Comparison of ENCODE assay signal across 27 mouse cellular contexts in the genomic region with DNA sequence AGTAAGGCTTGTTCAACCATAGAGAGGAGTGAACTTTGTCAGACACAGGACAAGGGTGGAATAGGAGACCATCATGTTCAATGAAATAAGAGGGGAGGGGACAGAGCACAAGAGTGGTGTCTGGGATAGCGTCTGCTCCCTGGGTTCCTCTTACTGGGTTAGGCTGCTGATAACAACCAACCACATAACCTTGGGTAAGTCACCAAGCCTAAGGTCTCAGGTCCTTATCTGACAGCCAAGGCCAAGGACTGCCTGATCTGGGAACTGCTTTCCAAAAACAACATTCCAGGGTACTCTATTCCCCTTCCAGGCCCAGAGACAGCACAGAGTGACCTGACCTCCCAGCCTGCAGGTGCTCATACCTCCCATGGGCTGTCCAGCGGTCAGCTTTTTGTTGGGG. TPM values are rescaled to one million over a fixed set of nuclear protein-coding genes. Genes with fewer than 3 reads are reported as not detected.
A peak's percentile ranks its signal among the peaks of the same experiment; 100 is the strongest.
DNase-seq lines count a peak whose midpoint lies in the region; ATAC-seq and TF ChIP-seq lines count a peak whose summit lies in the region.
"Had no signal": no experiment of that assay in that cellular context is flagged by ENCODE, and none has a peak within 500 bp of the region (broad histone marks: within the 10 kb centered on the region; RNA-seq: fewer than 3 reads in every experiment).

No protein-coding gene starts in this region.

- no peaks in the 10 kb centered on the region for H3K27me3 ChIP-seq in lung, embryonic 15.5 days
- no peaks in the 10 kb centered on the region for H3K27me3 ChIP-seq in hindbrain, embryonic 12.5 days
- H3K27me3 ChIP-seq: heart, embryonic 12.5 days; heart, embryonic 15.5 days; Patski had no signal

- H3K4me3 ChIP-seq in lung, embryonic 15.5 days, result no peak overlapping the region
- H3K4me3 ChIP-seq in lung, adult 2 months (replicated peaks; ENCODE audit: extremely low read depth, low read depth, low read length), result no peak overlapping the region
- no peak overlapping the region for H3K4me3 ChIP-seq in hindbrain, embryonic 12.5 days
- H3K4me3 ChIP-seq: gastrocnemius, adult 2 months; heart, embryonic 12.5 days; heart, embryonic 15.5 days; hindbrain, embryonic 10.5 days had no signal

- H3K4me2 ChIP-seq in lung, embryonic 15.5 days, result no peak overlapping the region
- no peak overlapping the region for H3K4me2 ChIP-seq in hindbrain, embryonic 12.5 days (replicated peaks)
- H3K4me2 ChIP-seq: heart, embryonic 12.5 days; heart, embryonic 15.5 days; hindbrain, embryonic 14.5 days had no signal

- H3K9ac ChIP-seq in lung, embryonic 15.5 days, result no peak overlapping the region
- H3K9ac ChIP-seq in hindbrain, embryonic 12.5 days, result no peak overlapping the region
- H3K9ac ChIP-seq: forebrain, postnatal 0 days; heart, embryonic 12.5 days; heart, embryonic 15.5 days; hindbrain, embryonic 14.5 days had no signal

- no peak overlapping the region for H3K27ac ChIP-seq in lung, embryonic 15.5 days
- no peak overlapping the region for H3K27ac ChIP-seq in hindbrain, embryonic 12.5 days
- H3K27ac ChIP-seq: gastrocnemius, adult 2 months; heart, embryonic 15.5 days; hindbrain, embryonic 10.5 days; hindbrain, embryonic 14.5 days; hindbrain, postnatal 0 days had no signal

- H3K4me1 ChIP-seq in lung, embryonic 15.5 days, result 0 out of 2 replicates have a peak, but pooled peaks cover 2% of the 10 kb centered on the region
- no peaks in the 10 kb centered on the region for H3K4me1 ChIP-seq in lung, adult 2 months (ENCODE audit: control insufficient read depth, insufficient read depth, low read length)
- peaks cover 5% of the 10 kb centered on the region; the same call in 1 of the 2 replicates for H3K4me1 ChIP-seq in hindbrain, embryonic 12.5 days

- TF ChIP-seq POLR2A in lung, adult 2 months (IDR thresholded peaks at IDR 0.05; ENCODE audit: borderline replicate concordance, extremely low read depth, low read depth, low read length), result no peak

- DNase-seq in lung, adult 2 months, result no peak
- DNase-seq in MEL-GATA-1-ER (ENCODE audit: extremely low read depth, low read depth), result peak; percentile 36
- DNase-seq in testis, postnatal 10 days (ENCODE audit: low spot score), result no peak
- DNase-seq: adrenal gland, adult 8-10 months; cerebellum, adult 11-12 months; cerebellum, adult 8-10 months; cerebellum, postnatal 10 days; cerebellum, postnatal 36 days; forebrain, postnatal 0 days; gastrocnemius, adult 2 months; gastrocnemius, postnatal 14 days; heart, adult 18-20 months; heart, postnatal 10 days; heart, postnatal 36 days had no signal

- 86% methylated on average over 2 of the region's 2 CpGs for WGBS in lung, embryonic 15.5 days
- 84% methylated on average over 2 of the region's 2 CpGs for WGBS in lung, adult 2 months
- WGBS in hindbrain, embryonic 12.5 days, result 91% methylated on average over 2 of the region's 2 CpGs

- H3K9me3 ChIP-seq in lung, embryonic 15.5 days, result no peaks in the 10 kb centered on the region
- H3K9me3 ChIP-seq in hindbrain, embryonic 12.5 days (replicated peaks), result no peaks in the 10 kb centered on the region
- H3K9me3 ChIP-seq: heart, embryonic 15.5 days; hindbrain, embryonic 10.5 days had no signal

- TF ChIP-seq CTCF in lung, adult 2 months (IDR thresholded peaks at IDR 0.05; ENCODE audit: insufficient read depth, low read length), result no peak

- 0 out of 2 replicates have a peak, but pooled peaks have one; percentile 21 for ATAC-seq in lung, embryonic 15.5 days (ENCODE audit: borderline replicate concordance, extremely low read depth, low FRiP score, low TSS enrichment)
- peak; percentile 47 for ATAC-seq in megakaryocyte progenitor cell, adult 5-6 weeks (replicated peaks; ENCODE audit: poor library complexity)
- no peak for ATAC-seq in hindbrain, embryonic 12.5 days (ENCODE audit: low FRiP score)
- ATAC-seq: CD4-positive, CD25-positive, alpha-beta regulatory T cell, adult 4 months; forebrain, embryonic 14.5 days; forebrain, postnatal 0 days; hindbrain, postnatal 0 days; inflammation-experienced regulatory T-cells, adult 6 months; intestine, embryonic 16.5 days; Patski had no signal

- H3K36me3 ChIP-seq in lung, embryonic 15.5 days, result peaks cover 4% of the 10 kb centered on the region; the same call in 1 of the 2 replicates
- no peaks in the 10 kb centered on the region for H3K36me3 ChIP-seq in hindbrain, embryonic 12.5 days

RNA-seq across cellular contexts. Expression of gene Ctdspl, which starts 59.3 kb away (rescaled TPM):
- polyA plus RNA-seq in lung, embryonic 15.5 days (2015; fragmentation: Nextera tagmentation; extraction: Ambion mirVana), result 19.0 and 22.2 TPM in 2 replicates
- 70.4 and 83.4 TPM in 2 replicates for polyA plus RNA-seq in lung, adult 2 months (2012; rRNA removed)
- 16.7 and 19.4 TPM in 2 replicates for total RNA-seq in megakaryocyte progenitor cell, adult 5-6 weeks (2015)
- 7.4 and 8.1 TPM in 2 replicates for total RNA-seq in megakaryocyte progenitor cell, adult 5-6 weeks (2017)
- 8.1 and 11.7 TPM in 2 replicates for polyA plus RNA-seq in hindbrain, embryonic 12.5 days (2016; fragmentation: Nextera tagmentation; extraction: Ambion mirVana)
